Mouse (Mus musculus) thymus, adult 2 months (tissue): ENCODE results near the gene Hist1h2ak. TPM values are rescaled to one million over a fixed set of nuclear protein-coding genes. Genes with fewer than 3 reads are reported as not detected.
A peak's percentile ranks its signal among the peaks of the same experiment; 100 is the strongest.
"Not testable (repeated sequence)": the region's sequence is repeated elsewhere in the genome, so short reads cannot be mapped to it uniquely, and the experiment has no call there.

ENCODE experiments used
- DNase-seq: peaks from one replicate; pipeline ENCODE4 v3.0.0; 2021
- H3K27ac ChIP-seq: fragments of 200-500 bp; 2 replicates; pipeline ENCODE4 v1.5.1; 2012; ENCODE audit warnings: low read length, control low read depth; ENCODE audit not compliant: control insufficient read depth, insufficient read depth
- H3K27me3 ChIP-seq: fragments of 200-500 bp; 2 replicates; pipeline ENCODE4 v1.6.1; 2012; ENCODE audit warnings: mild to moderate bottlenecking, low read length, moderate library complexity, mixed read lengths; ENCODE audit not compliant: control insufficient read depth, insufficient read depth
- H3K36me3 ChIP-seq: fragments of 200-500 bp; 2 replicates; pipeline ENCODE4 v1.6.1; 2012; ENCODE audit warnings: mild to moderate bottlenecking, low read length, moderate library complexity; ENCODE audit not compliant: control insufficient read depth, insufficient read depth
- H3K4me1 ChIP-seq: fragments of 200-500 bp; replicated peaks from 2 replicates; pipeline ENCODE4 v1.6.1; 2012; ENCODE audit warnings: low read length; ENCODE audit not compliant: control insufficient read depth, insufficient read depth
- H3K4me3 ChIP-seq: fragments of 200-500 bp; 2 replicates; pipeline ENCODE4 v1.5.1; 2012; ENCODE audit warnings: mild to moderate bottlenecking, low read length, control low read depth, moderate library complexity; ENCODE audit not compliant: control insufficient read depth, insufficient read depth
- CTCF ChIP-seq: fragments of 200-500 bp; IDR thresholded peaks from 2 replicates; pipeline ENCODE4 v1.5.1; 2012; ENCODE audit warnings: mild to moderate bottlenecking, control low read depth, low read length, moderate library complexity, borderline replicate concordance; ENCODE audit not compliant: control insufficient read depth, poor library complexity, insufficient read depth; ENCODE audit errors: extremely low read depth
- POLR2A ChIP-seq: fragments of 200-500 bp; IDR thresholded peaks from 2 replicates; pipeline ENCODE4 v1.6.1; 2012; ENCODE audit warnings: mild to moderate bottlenecking, low read length, control low read depth, moderate library complexity; ENCODE audit not compliant: control insufficient read depth, poor library complexity, insufficient read depth; ENCODE audit errors: extremely low read depth
- WGBS: fragments of 180-500 bp; shearing (Covaris S2); methylation state at CpG from one replicate; pipeline ENCODE4 v1.1.7; 2018; 5-methylcytosine and 5-hydroxymethylcytosine counted together
- polyA plus RNA-seq: library from polyadenylated mRNA; depleted of rRNA; stranded (reverse); fragments of >200 nt; gene quantifications from 2 replicates; pipeline ENCODE4 v1.2.3, GENCODE M21; 2012

Hist1h2ak gene
- polyA plus RNA-seq, 1 experiment: 302 TPM

DNA sequence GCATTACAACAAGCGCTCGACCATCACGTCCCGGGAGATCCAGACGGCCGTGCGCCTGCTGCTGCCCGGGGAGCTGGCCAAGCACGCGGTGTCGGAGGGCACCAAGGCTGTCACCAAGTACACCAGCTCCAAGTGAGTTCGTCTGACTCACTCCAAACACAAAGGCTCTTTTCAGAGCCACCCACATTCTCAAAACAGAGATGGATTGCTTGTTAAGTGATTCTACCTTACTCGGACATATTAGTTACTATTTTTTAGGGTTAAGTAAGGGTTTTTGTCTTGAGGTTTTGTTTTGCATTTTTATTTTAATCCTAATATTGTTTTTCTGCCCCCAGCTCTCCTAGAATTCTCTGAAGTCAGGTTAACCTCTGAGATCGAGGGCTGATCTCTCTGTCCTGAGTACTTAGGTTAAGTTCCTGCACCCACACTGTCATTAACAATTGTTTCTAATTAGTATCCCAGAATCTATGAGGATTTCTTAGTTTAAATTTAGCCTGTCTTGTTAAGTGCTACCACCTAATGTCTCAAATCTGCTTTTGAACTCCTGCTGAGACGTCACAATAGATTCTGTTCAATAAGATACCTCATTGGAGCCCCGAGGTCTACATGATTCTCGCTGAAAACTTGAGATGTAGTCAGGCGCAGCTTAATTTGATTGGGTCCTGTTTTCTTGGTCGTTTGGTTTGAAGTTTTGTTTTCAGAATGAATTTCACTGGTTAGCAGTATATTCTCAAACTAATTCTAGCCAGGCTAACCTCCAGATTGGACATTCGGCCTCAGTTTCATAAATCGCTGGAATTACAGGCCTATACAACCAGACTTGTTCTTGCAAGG lies 34.4 kb upstream of the Hist1h2ak start:
- TF ChIP-seq POLR2A: no peak
- no peak for TF ChIP-seq CTCF
- Histone ChIP-seq H3K4me1 (peaks cover 5% of the 10 kb centered on the region), H3K27ac (peak overlapping the region; percentile 57), H3K4me3 (0 out of 2 replicates have a peak overlapping the region, but pooled peaks have one; percentile 27), H3K36me3 (no peaks in the 10 kb centered on the region), H3K27me3 (no peaks in the 10 kb centered on the region)
- DNase-seq: no peak
- WGBS: 32% methylated on average over 15 of the region's 21 CpGs

DNA sequence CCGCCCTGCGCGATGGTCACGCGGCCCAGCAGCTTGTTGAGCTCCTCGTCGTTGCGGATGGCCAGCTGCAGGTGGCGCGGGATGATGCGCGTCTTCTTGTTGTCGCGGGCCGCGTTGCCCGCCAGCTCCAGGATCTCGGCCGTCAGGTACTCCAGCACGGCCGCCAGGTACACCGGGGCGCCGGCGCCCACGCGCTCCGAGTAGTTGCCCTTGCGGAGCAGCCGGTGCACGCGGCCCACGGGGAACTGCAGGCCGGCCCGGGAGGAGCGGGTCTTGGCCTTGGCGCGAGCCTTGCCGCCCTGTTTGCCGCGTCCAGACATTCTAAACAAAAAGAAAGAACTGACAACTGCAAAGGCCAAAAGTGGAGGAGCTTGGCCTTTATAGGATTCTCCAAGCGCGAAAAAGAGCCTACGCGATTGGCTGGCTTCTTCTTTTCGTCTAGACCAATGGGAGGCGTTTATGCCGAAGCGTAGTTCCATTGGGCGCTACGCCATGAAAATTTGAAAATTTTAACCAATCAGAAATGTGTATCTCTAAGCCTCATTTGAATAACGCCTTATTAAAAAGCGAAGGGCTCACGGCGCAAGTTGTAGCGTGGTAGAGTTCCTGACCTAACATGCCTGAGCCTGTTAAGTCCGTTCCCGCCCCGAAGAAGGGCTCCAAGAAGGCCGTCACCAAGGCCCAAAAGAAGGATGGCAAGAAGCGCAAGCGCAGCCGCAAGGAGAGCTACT lies 33.4 kb upstream of the Hist1h2ak start, which contains the start of the genes Hist1h2an and Hist1h2bp:
Hist1h2an (minus strand) TSS at position 320 of the 731 bp plus-strand sequence.
Hist1h2bp (plus strand) TSS at position 563 of the 731 bp plus-strand sequence.
- H3K4me3 ChIP-seq: peak within 1 kb of the TSS; percentile 55
- under 1% methylated on average over 42 of the region's 63 CpGs for WGBS
- not testable (repeated sequence) for H3K4me1 ChIP-seq, H3K36me3 ChIP-seq, H3K27me3 ChIP-seq
- DNase-seq: peak; percentile 83
- H3K27ac ChIP-seq: peak within 1 kb of the TSS; percentile 89

DNA sequence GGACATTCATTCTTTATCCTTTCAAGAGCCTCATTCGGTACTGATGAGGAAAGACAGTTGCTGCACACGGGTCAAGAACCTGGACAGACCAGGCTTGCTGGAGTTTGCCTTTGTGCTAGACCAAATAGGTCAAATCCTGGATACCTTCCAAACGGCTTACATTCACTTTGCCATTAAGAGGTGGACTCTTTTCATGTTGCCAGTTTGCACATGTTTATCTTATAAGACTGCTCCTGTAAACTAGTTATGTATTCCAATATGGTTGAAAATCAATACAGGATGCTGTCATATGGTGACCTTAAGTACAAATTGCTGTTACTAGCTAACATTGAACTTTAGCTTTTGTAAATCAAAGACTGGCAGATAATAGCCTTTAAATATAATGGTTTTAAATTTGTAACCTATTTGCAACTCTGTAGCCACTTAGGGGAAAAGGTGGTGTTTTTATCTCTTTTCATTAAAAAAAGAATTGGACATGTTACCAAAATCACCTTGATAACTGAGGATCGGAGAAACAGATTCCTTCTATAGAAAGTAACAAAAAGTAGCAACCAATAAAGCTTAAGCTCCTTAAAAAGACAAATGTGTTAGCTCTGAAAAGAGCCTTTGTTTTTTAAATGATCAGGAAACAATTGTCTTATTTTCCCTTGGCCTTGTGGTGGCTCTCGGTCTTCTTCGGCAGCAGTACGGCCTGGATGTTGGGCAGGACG lies 32.7 kb upstream of the Hist1h2ak start:
- Histone ChIP-seq H3K36me3 (no peaks in the 10 kb centered on the region), H3K27me3 (no peaks in the 10 kb centered on the region), H3K4me3 (peak overlapping the region; percentile 47), H3K4me1 (peaks cover 8% of the 10 kb centered on the region), H3K27ac (peak overlapping the region; percentile 89)
- TF ChIP-seq POLR2A (no peak), CTCF (no peak)
- 20% methylated on average over 8 of the region's 8 CpGs for WGBS
- no peak for DNase-seq

DNA sequence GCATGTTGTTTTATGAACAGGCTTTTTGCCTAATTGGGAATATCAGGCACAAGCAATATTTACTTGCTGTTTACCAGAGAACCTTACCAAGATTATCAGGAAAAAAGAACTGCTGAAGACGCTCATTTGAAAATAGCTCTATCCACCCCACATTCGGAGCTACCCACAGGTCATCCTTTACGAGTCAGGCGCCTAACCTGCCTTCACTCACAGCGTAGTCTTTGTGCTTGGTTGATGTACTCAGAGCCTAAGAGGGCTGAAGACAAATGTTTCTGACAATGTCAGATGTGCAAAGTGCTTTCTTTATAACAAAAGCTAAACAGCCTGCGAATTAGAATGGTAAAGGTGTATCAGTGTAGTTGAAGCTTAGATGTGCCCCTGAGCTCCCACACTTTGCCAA lies 30.7 kb upstream of the Hist1h2ak start:
- H3K4me3 ChIP-seq: no peak overlapping the region
- no peak for DNase-seq
- TF ChIP-seq POLR2A (no peak), CTCF (no peak)

DNA sequence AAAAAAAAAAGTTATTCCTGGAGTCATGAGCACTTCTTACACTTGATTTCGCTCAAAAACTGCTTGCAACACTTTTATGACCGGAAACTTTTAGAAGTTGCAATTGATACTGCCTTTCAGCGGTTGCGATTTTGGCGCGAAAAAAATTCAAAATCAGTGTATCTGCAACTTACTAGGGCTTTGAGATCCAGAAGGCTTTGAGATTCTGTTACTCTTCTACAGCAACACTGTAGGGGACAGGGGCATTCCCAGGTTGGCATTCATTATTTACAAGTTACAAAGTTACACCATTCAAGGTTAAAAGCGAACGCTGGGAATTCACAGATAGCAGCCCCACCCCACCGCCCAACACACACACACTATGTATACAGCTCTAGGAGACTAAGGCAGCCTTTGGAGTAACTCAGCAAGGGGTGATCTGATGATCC lies 30.1 kb upstream of the Hist1h2ak start:
- 14% methylated on average over 9 of the region's 9 CpGs for WGBS
- Histone ChIP-seq H3K27ac (peak overlapping the region; percentile 78), H3K4me3 (no peak overlapping the region), H3K4me1 (peaks cover 14% of the 10 kb centered on the region), H3K36me3 (no peaks in the 10 kb centered on the region), H3K27me3 (no peaks in the 10 kb centered on the region)
- TF ChIP-seq POLR2A: no peak
- no peak for TF ChIP-seq CTCF
- peak; percentile 41 for DNase-seq

More for the DNA sequence above, 30.7 kb upstream of the Hist1h2ak start:
- peaks cover 14% of the 10 kb centered on the region for H3K4me1 ChIP-seq
- no peaks in the 10 kb centered on the region for H3K36me3 ChIP-seq
- no peaks in the 10 kb centered on the region for H3K27me3 ChIP-seq
- H3K27ac ChIP-seq: peak overlapping the region; percentile 78
- WGBS: 80% methylated on average over 6 of the region's 6 CpGs

DNA sequence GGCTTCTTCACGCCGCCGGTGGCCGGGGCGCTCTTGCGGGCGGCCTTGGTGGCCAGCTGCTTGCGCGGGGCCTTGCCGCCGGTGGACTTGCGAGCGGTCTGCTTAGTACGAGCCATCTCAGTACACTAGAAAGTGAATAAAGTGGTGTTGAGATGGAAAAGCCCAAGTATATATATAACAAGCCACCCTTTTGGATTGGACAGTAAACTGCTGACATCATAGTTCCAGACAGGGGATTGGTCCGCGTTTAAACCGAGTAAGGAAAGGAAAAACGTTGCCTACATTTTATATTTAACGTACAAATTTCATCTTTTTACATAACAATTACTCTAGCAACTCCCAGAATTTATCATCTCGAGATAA lies 29.6 kb upstream of the Hist1h2ak start, which contains the start of gene Hist1h3i:
Hist1h3i (minus strand) TSS at position 116 of the 363 bp plus-strand sequence.
- DNase-seq: peak; percentile 65
- Histone ChIP-seq H3K27ac (peak within 1 kb of the TSS; percentile 96), H3K4me3 (peak within 1 kb of the TSS; percentile 61), H3K36me3 (no peaks in the 10 kb centered on the region), H3K4me1 (peaks cover 14% of the 10 kb centered on the region), H3K27me3 (no peaks in the 10 kb centered on the region)
- no peak for TF ChIP-seq CTCF
- TF ChIP-seq POLR2A: 0 out of 2 replicates have a peak, but pooled peaks have one; percentile 5
- under 1% methylated on average over 17 of the region's 20 CpGs for WGBS
